Mouse (Mus musculus) spleen, postnatal 10 days (tissue): ENCODE data around the gene Rffl.
A peak's percentile ranks its signal among the peaks of the same experiment; 100 is the strongest.

Source experiments
- DNase-seq, 2 experiments: peaks; one replicate each; pipeline ENCODE4 v3.0.0; 2021 to 2022; ENCODE audit warnings: low spot score in 2 of 2

Rffl gene

GRCm38 (mm10) chr11:82764438-82764924 is 106.5 kb downstream of the Rffl start:
- DNase-seq = peak in 1 of 2 experiments; percentile 84

GRCm38 (mm10) chr11:82763742-82764437 is 107.1 kb downstream of the Rffl start, which contains the start of the genes Cct6b and Zfp830:
Cct6b (minus strand) TSS chr11:82764321.
Zfp830 (plus strand) TSS chr11:82764345.
- DNase-seq = peak in 1 of 2 experiments; percentile 96

- no peak for DNase-seq
These were observed 107.7 kb downstream of the Rffl start for GRCm38 (mm10) chr11:82763261-82763660.

GRCm38 (mm10) chr11:82762286-82762829 is 108.7 kb downstream of the Rffl start:
- no peak for DNase-seq

GRCm38 (mm10) chr11:82755919-82756318 is 115.1 kb downstream of the Rffl start:
- DNase-seq = no peak
